Mouse (Mus musculus) ovary, adult 18-20 months (tissue): ENCODE measurements around the gene Zxdc.

Source experiments
- DNase-seq: peaks from one replicate; pipeline ENCODE4 v3.0.0; 2022; ENCODE audit warnings: low spot score, mixed read lengths

Gene Zxdc

GRCm38 (mm10) chr6:90368976-90369724, at the start of gene Zxdc:
TSS of gene Zxdc (plus strand) at chr6:90369492.
- peak; percentile 99 for DNase-seq

- DNase-seq: no peak
Measured at GRCm38 (mm10) chr6:90320429-90320828, 48.9 kb upstream of the Zxdc start.

- no peak for DNase-seq
Measured at GRCm38 (mm10) chr6:90321811-90322210, 47.5 kb upstream of the Zxdc start.

GRCm38 (mm10) chr6:90324026-90324425, 45.3 kb upstream of the Zxdc start:
- DNase-seq: no peak

GRCm38 (mm10) chr6:90324463-90324862, 44.8 kb upstream of the Zxdc start:
- DNase-seq: no peak

- DNase-seq: no peak
Measured at GRCm38 (mm10) chr6:90324991-90325390, 44.3 kb upstream of the Zxdc start, which contains the start of gene Chst13. TSS of gene Chst13 (minus strand) at chr6:90325185.

- no peak for DNase-seq
Measured at GRCm38 (mm10) chr6:90327670-90328069, 41.6 kb upstream of the Zxdc start.

- DNase-seq: no peak
Measured at GRCm38 (mm10) chr6:90329953-90330352, 39.3 kb upstream of the Zxdc start.

- DNase-seq: no peak
Measured at GRCm38 (mm10) chr6:90332561-90333425, 36.5 kb upstream of the Zxdc start, which contains the start of gene Uroc1. TSS of gene Uroc1 (plus strand) at chr6:90333284.

GRCm38 (mm10) chr6:90334244-90334643, 35.0 kb upstream of the Zxdc start:
- DNase-seq: no peak

- DNase-seq: no peak
Measured at GRCm38 (mm10) chr6:90342343-90342742, 26.9 kb upstream of the Zxdc start.

- no peak for DNase-seq
Measured at GRCm38 (mm10) chr6:90347183-90347582, 22.1 kb upstream of the Zxdc start.

GRCm38 (mm10) chr6:90348500-90348899, 20.8 kb upstream of the Zxdc start:
- no peak for DNase-seq

- no peak for DNase-seq
Measured at GRCm38 (mm10) chr6:90350011-90350410, 19.3 kb upstream of the Zxdc start.

GRCm38 (mm10) chr6:90358142-90358541, 11.2 kb upstream of the Zxdc start:
- DNase-seq: no peak

- DNase-seq: no peak
Measured at GRCm38 (mm10) chr6:90359445-90359844, 9.8 kb upstream of the Zxdc start.

GRCm38 (mm10) chr6:90360024-90360781, 9.1 kb upstream of the Zxdc start:
- DNase-seq: peak; percentile 67

GRCm38 (mm10) chr6:90360922-90361614, 8.2 kb upstream of the Zxdc start:
- no peak for DNase-seq

- DNase-seq: peak; percentile 77
Measured at GRCm38 (mm10) chr6:90363301-90363700, 6.0 kb upstream of the Zxdc start.

GRCm38 (mm10) chr6:90369725-90370553, 647 bp downstream of the Zxdc start:
- no peak for DNase-seq

- DNase-seq: no peak
Measured at GRCm38 (mm10) chr6:90374647-90375046, 5.4 kb downstream of the Zxdc start.
